Mouse (Mus musculus) embryo, embryonic 10.5 days (tissue): ENCODE results near the gene Ikbip.

Source experiments
- DNase-seq: peaks from one replicate; pipeline ENCODE4 v3.0.0-alpha.2; 2015; ENCODE audit warnings: low spot score

Ikbip gene

GRCm38 (mm10) chr10:91122646-91123045 is 39.9 kb downstream of the Ikbip start:
- DNase-seq, result no peak

GRCm38 (mm10) chr10:91123281-91123827 is 40.6 kb downstream of the Ikbip start:
- DNase-seq, result peak; percentile 31

GRCm38 (mm10) chr10:91123828-91124822 is 41.4 kb downstream of the Ikbip start, which contains the start of gene Slc25a3:
Gene Slc25a3 (minus strand): TSS chr10:91124059.
- DNase-seq, result peak; percentile 98

GRCm38 (mm10) chr10:91126618-91127355 is 44.0 kb downstream of the Ikbip start:
- DNase-seq, result no peak

- no peak for DNase-seq
Observed at GRCm38 (mm10) chr10:91127395-91127794, 44.7 kb downstream of the Ikbip start.

- DNase-seq, result no peak
Observed at GRCm38 (mm10) chr10:91128551-91129160, 45.9 kb downstream of the Ikbip start.

- DNase-seq, result no peak
Observed at GRCm38 (mm10) chr10:91130792-91131191, 48.1 kb downstream of the Ikbip start.

- no peak for DNase-seq
Observed at GRCm38 (mm10) chr10:91131565-91131964, 48.8 kb downstream of the Ikbip start.

- DNase-seq, result no peak
Observed at GRCm38 (mm10) chr10:91135302-91135972, 52.7 kb downstream of the Ikbip start.

GRCm38 (mm10) chr10:91137400-91137799 is 54.7 kb downstream of the Ikbip start:
- DNase-seq, result no peak

GRCm38 (mm10) chr10:91138317-91138716 is 55.6 kb downstream of the Ikbip start:
- DNase-seq, result no peak

GRCm38 (mm10) chr10:91139148-91139766 is 56.5 kb downstream of the Ikbip start:
- DNase-seq, result no peak

- peak; percentile 75 for DNase-seq
Observed at GRCm38 (mm10) chr10:91141564-91141963, 58.8 kb downstream of the Ikbip start.

- no peak for DNase-seq
Observed at GRCm38 (mm10) chr10:91142654-91143191, 60.0 kb downstream of the Ikbip start.

- no peak for DNase-seq
Observed at GRCm38 (mm10) chr10:91143313-91144230, 60.8 kb downstream of the Ikbip start.

- DNase-seq, result no peak
Observed at GRCm38 (mm10) chr10:91145413-91145812, 62.7 kb downstream of the Ikbip start.
